1 mouse cellular context compared by ENCODE assay signal in the genomic region with DNA sequence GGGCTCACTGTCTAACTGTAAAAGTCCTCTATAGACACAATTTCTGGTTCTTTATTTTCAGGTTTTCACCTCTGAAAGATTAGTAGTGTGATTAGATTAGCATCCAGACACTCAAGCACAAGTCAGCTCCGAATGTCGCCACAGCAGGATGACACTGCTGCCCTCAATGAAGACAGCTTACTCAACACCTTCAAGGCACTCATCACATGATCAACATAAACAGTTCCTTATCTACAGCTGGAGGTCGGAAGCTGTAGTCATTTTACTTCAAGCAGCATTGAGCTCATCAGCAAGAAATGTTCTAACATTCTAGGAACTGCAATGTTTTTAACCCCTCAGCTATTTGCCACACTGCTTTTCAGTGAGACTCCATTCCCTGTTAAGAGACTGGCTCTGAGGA.
TF ChIP-seq lines count a peak whose summit lies in the region.

No protein-coding gene starts in this region.

TF ChIP-seq in MEL, 35 proteins besides CTCF, POLR2A, EP300 and RAD21 (continued from another document):
- no peak for TF ChIP-seq HCFC1 (IDR thresholded peaks at IDR 0.05; ENCODE audit: low read depth, low read length)
- no peak for TF ChIP-seq POLR2AphosphoS5 (IDR thresholded peaks at IDR 0.05; ENCODE audit: borderline replicate concordance, low read depth, low read length)
- TF ChIP-seq USF2 (IDR thresholded peaks at IDR 0.05; ENCODE audit: borderline replicate concordance in 1 of 2, insufficient read depth in 1 of 2, low read depth in 1 of 2, low read length in 2 of 2): no peak
